Mouse (Mus musculus) myocyte (in vitro differentiated cells): Measurements from ENCODE around the gene Taok2. TPM values are rescaled to one million over a fixed set of nuclear protein-coding genes. Genes with fewer than 3 reads are reported as not detected.
A peak's percentile ranks its signal among the peaks of the same experiment; 100 is the strongest.

ENCODE experiments used
- H3K27me3 ChIP-seq: one replicate; pipeline ENCODE4 v1.6.1; 2011; ENCODE audit not compliant: control insufficient read depth, insufficient read depth, insufficient read length
- H3K36me3 ChIP-seq: one replicate; pipeline ENCODE4 v1.6.1; 2011; ENCODE audit not compliant: control insufficient read depth, insufficient read depth
- H3K4me2 ChIP-seq: one replicate; pipeline ENCODE4 v1.6.1; 2011; ENCODE audit warnings: low read depth, control low read depth
- H3K4me3 ChIP-seq: one replicate; pipeline ENCODE4 v1.5.1; 2011; ENCODE audit warnings: mild to moderate bottlenecking, control low read depth, moderate library complexity
- H3K79me2 ChIP-seq: one replicate; pipeline ENCODE4 v1.6.1; 2011; ENCODE audit not compliant: control insufficient read depth, insufficient read depth
- H3ac ChIP-seq: one replicate; pipeline ENCODE4 v1.6.1; 2011; ENCODE audit not compliant: control insufficient read depth, insufficient read length
- CEBPB ChIP-seq: IDR thresholded peaks from 2 replicates; pipeline ENCODE4 v1.6.1; 2011; ENCODE audit warnings: mild to moderate bottlenecking, moderate library complexity; ENCODE audit not compliant: poor library complexity, insufficient read depth, severe bottlenecking
- E2F4 ChIP-seq: IDR thresholded peaks from one replicate; pipeline ENCODE4 v1.6.1; 2011; ENCODE audit warnings: mild to moderate bottlenecking, control low read depth, moderate library complexity; ENCODE audit not compliant: insufficient read depth
- MAX ChIP-seq: IDR thresholded peaks from one replicate; pipeline ENCODE4 v1.6.1; 2011; ENCODE audit warnings: low read depth, mild to moderate bottlenecking, control low read depth
- MYOD1 ChIP-seq, 3 experiments: IDR thresholded peaks; one replicate each; pipeline ENCODE4 v1.6.1; 2011; ENCODE audit warnings: control low read depth in 2 of 3, low read depth in 2 of 3, mild to moderate bottlenecking in 2 of 3, moderate library complexity in 1 of 3; ENCODE audit not compliant: insufficient read length in 2 of 3, control insufficient read depth in 1 of 3
- MYOG ChIP-seq, 3 experiments: IDR thresholded peaks; one replicate each; pipeline ENCODE4 v1.6.1; 2011; ENCODE audit warnings: control low read depth in 2 of 3, low read depth in 2 of 3, mild to moderate bottlenecking in 2 of 3; ENCODE audit not compliant: insufficient read length in 2 of 3, control insufficient read depth in 1 of 3, insufficient read depth in 1 of 3
- POLR2A ChIP-seq: IDR thresholded peaks from one replicate; pipeline ENCODE4 v1.6.1; 2011; ENCODE audit warnings: low read depth, mild to moderate bottlenecking, control low read depth, moderate library complexity; ENCODE audit not compliant: insufficient read length
- POLR2AphosphoS2 ChIP-seq: IDR thresholded peaks from one replicate; pipeline ENCODE4 v1.6.1; 2011; ENCODE audit warnings: low read depth, control low read depth; ENCODE audit not compliant: insufficient read length
- REST ChIP-seq: IDR thresholded peaks from one replicate; pipeline ENCODE4 v1.6.1; 2011; ENCODE audit warnings: mild to moderate bottlenecking, control low read depth, moderate library complexity; ENCODE audit not compliant: insufficient read depth, insufficient read length
- SRF ChIP-seq: IDR thresholded peaks from one replicate; pipeline ENCODE4 v1.6.1; 2011; ENCODE audit warnings: low read depth; ENCODE audit not compliant: control insufficient read depth, insufficient read length
- TCF12 ChIP-seq: IDR thresholded peaks from one replicate; pipeline ENCODE4 v1.6.1; 2011; ENCODE audit warnings: mild to moderate bottlenecking, control low read depth; ENCODE audit not compliant: poor library complexity, insufficient read depth, severe bottlenecking
- TCF3 ChIP-seq: IDR thresholded peaks from one replicate; pipeline ENCODE4 v1.6.1; 2011; ENCODE audit warnings: low read depth, control low read depth; ENCODE audit not compliant: insufficient read length
- USF1 ChIP-seq: IDR thresholded peaks from one replicate; pipeline ENCODE4 v1.6.1; 2011; ENCODE audit warnings: low read depth, mild to moderate bottlenecking, control low read depth, moderate library complexity
- polyA plus RNA-seq: library from polyadenylated mRNA; unstranded; fragments of >200 nt; fragmentation: generic; extraction: Trizol; gene quantifications from one replicate; pipeline ENCODE4 v1.2.1, GENCODE M21; 2012; ENCODE audit warnings: missing spikeins

Gene Taok2
- polyA plus RNA-seq, 1 experiment = 26.6 TPM

- Histone ChIP-seq H3K4me2 (no peak overlapping the region), H3K27me3 (peaks cover 49% of the 10 kb centered on the region), H3ac (no peak overlapping the region), H3K79me2 (no peaks in the 10 kb centered on the region), H3K4me3 (no peak overlapping the region), H3K36me3 (no peaks in the 10 kb centered on the region)
- TF ChIP-seq TCF12 (no peak), CEBPB (no peak), E2F4 (no peak), SRF (no peak)
Measured at GRCm38 (mm10) chr7:126845516-126845915, 39.0 kb downstream of the Taok2 start.

GRCm38 (mm10) chr7:126843276-126843675 is 41.2 kb downstream of the Taok2 start:
- H3K79me2 ChIP-seq = no peaks in the 10 kb centered on the region
- TF ChIP-seq TCF12 (no peak), MYOD1 (IDR thresholded peaks at IDR 0.05; ENCODE audit: control insufficient read depth in 1 of 3, insufficient read length in 2 of 3, low read depth in 2 of 3) (no peak), SRF (no peak), POLR2A (no peak), TCF3 (no peak), USF1 (no peak), MAX (no peak), E2F4 (no peak), MYOG (IDR thresholded peaks at IDR 0.05; ENCODE audit: control insufficient read depth in 1 of 3, insufficient read depth in 1 of 3, insufficient read length in 2 of 3, low read depth in 2 of 3) (no peak), REST (no peak), CEBPB (no peak), POLR2AphosphoS2 (no peak)
- H3K4me3 ChIP-seq = no peak overlapping the region
- H3ac ChIP-seq = no peak overlapping the region
- no peaks in the 10 kb centered on the region for H3K36me3 ChIP-seq
- no peak overlapping the region for H3K4me2 ChIP-seq
- peaks cover 41% of the 10 kb centered on the region for H3K27me3 ChIP-seq

GRCm38 (mm10) chr7:126833294-126833693 is 51.2 kb downstream of the Taok2 start:
- no peaks in the 10 kb centered on the region for H3K36me3 ChIP-seq
- no peak for TF ChIP-seq MAX
- peak in 1 of 3 experiments; percentile 36 for TF ChIP-seq MYOD1 (IDR thresholded peaks at IDR 0.05; ENCODE audit: control insufficient read depth in 1 of 3, insufficient read length in 2 of 3, low read depth in 2 of 3)
- no peak for TF ChIP-seq POLR2AphosphoS2
- no peak for TF ChIP-seq REST
- TF ChIP-seq CEBPB = no peak

GRCm38 (mm10) chr7:126832036-126832598 is 52.4 kb downstream of the Taok2 start:
- no peak for TF ChIP-seq CEBPB
- TF ChIP-seq E2F4 = no peak
- TF ChIP-seq SRF = no peak
- TF ChIP-seq USF1 = no peak
- TF ChIP-seq TCF3 = no peak
- no peak for TF ChIP-seq TCF12
- no peak for TF ChIP-seq REST
- TF ChIP-seq POLR2A = no peak
- TF ChIP-seq MYOG (IDR thresholded peaks at IDR 0.05; ENCODE audit: control insufficient read depth in 1 of 3, insufficient read depth in 1 of 3, insufficient read length in 2 of 3, low read depth in 2 of 3) = no peak
- no peak for TF ChIP-seq POLR2AphosphoS2
- no peak for TF ChIP-seq MYOD1 (IDR thresholded peaks at IDR 0.05; ENCODE audit: control insufficient read depth in 1 of 3, insufficient read length in 2 of 3, low read depth in 2 of 3)
- no peak for TF ChIP-seq MAX
- Histone ChIP-seq H3K27me3 (peaks cover 70% of the 10 kb centered on the region), H3K4me3 (no peak overlapping the region), H3K4me2 (no peak overlapping the region), H3K36me3 (no peaks in the 10 kb centered on the region), H3K79me2 (no peaks in the 10 kb centered on the region), H3ac (no peak overlapping the region)

More at GRCm38 (mm10) chr7:126833294-126833693, 51.2 kb downstream of the Taok2 start:
- no peak overlapping the region for H3ac ChIP-seq
- H3K27me3 ChIP-seq = peaks cover 63% of the 10 kb centered on the region
- H3K79me2 ChIP-seq = no peaks in the 10 kb centered on the region
- H3K4me2 ChIP-seq = no peak overlapping the region
- H3K4me3 ChIP-seq = no peak overlapping the region

- Histone ChIP-seq H3K4me3 (no peak within 1 kb of the TSS), H3K79me2 (no peaks in the 10 kb centered on the region), H3ac (no peak within 1 kb of the TSS), H3K27me3 (peaks cover 70% of the 10 kb centered on the region), H3K4me2 (no peak within 1 kb of the TSS), H3K36me3 (no peaks in the 10 kb centered on the region)
- TF ChIP-seq SRF = no peak
- TF ChIP-seq MYOG (IDR thresholded peaks at IDR 0.05; ENCODE audit: control insufficient read depth in 1 of 3, insufficient read depth in 1 of 3, insufficient read length in 2 of 3, low read depth in 2 of 3) = no peak
- TF ChIP-seq MAX = no peak
- TF ChIP-seq REST = no peak
- no peak for TF ChIP-seq POLR2AphosphoS2
- TF ChIP-seq MYOD1 (IDR thresholded peaks at IDR 0.05; ENCODE audit: control insufficient read depth in 1 of 3, insufficient read length in 2 of 3, low read depth in 2 of 3) = no peak
- no peak for TF ChIP-seq TCF12
- no peak for TF ChIP-seq USF1
- no peak for TF ChIP-seq POLR2A
- no peak for TF ChIP-seq TCF3
Measured at GRCm38 (mm10) chr7:126831539-126831938, 53.0 kb downstream of the Taok2 start, which contains the start of gene 4930451I11Rik. Gene 4930451I11Rik (minus strand): TSS chr7:126831639.
